Comparison of ENCODE assay signal across 10 mouse cellular contexts in the genomic region with DNA sequence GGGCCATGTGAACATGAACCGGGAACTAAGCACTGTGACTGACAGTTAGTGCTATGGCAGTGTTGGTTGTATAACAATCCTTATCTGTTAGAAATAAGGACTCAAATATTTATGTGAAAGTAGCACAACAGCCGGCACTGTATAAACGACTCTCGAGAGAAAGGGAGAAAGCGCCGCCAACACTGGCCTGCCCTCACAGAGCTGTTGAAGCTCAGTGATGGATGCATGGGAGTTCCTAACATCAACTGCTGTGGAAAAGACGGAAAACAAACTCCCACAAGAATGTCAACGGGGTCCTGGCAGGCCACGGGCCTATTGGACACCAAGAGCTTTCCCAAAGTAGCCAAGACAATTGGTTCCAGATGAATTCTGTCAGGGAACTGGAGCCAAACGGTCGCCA. TPM values are rescaled to one million over a fixed set of nuclear protein-coding genes. Genes with fewer than 3 reads are reported as not detected.
DNase-seq lines count a peak whose midpoint lies in the region; ATAC-seq and TF ChIP-seq lines count a peak whose summit lies in the region.
"Had no signal": no experiment of that assay in that cellular context is flagged by ENCODE, and none has a peak within 500 bp of the region (broad histone marks: within the 10 kb centered on the region; RNA-seq: fewer than 3 reads in every experiment).

No protein-coding gene starts in this region.

- TF ChIP-seq CTCF in gastrocnemius, adult 2 months (IDR thresholded peaks at IDR 0.05) = no peak
- no peak for TF ChIP-seq CTCF in cerebellum, adult 2 months (IDR thresholded peaks at IDR 0.05; ENCODE audit: borderline replicate concordance, insufficient read depth, low read depth, low read length)

- 0 out of 2 replicates have a peak overlapping the region, but pooled peaks have one; percentile 71 for H3K27ac ChIP-seq in hindbrain, embryonic 10.5 days
- no peak overlapping the region for H3K27ac ChIP-seq in hindbrain, embryonic 12.5 days
- peak overlapping the region; percentile 77 for H3K27ac ChIP-seq in gastrocnemius, adult 2 months
- peak overlapping the region; percentile 28; the same call in 1 of the 2 replicates for H3K27ac ChIP-seq in neural tube, embryonic 15.5 days (replicated peaks)
- no peak overlapping the region for H3K27ac ChIP-seq in cerebellum, adult 2 months (ENCODE audit: insufficient read depth, low read length)
- no peak overlapping the region for H3K27ac ChIP-seq in forebrain, embryonic 15.5 days (replicated peaks)
- H3K27ac ChIP-seq: liver, embryonic 14.5 days had no signal

- H3K9ac ChIP-seq in hindbrain, embryonic 12.5 days = no peak overlapping the region
- no peak overlapping the region; the same call in 1 of the 2 replicates for H3K9ac ChIP-seq in neural tube, embryonic 15.5 days (replicated peaks)
- H3K9ac ChIP-seq in forebrain, embryonic 15.5 days (replicated peaks) = no peak overlapping the region
- H3K9ac ChIP-seq: liver, embryonic 14.5 days had no signal

- TF ChIP-seq POLR2A in cerebellum, adult 2 months (IDR thresholded peaks at IDR 0.05; ENCODE audit: borderline replicate concordance, insufficient read depth, low read length) = no peak

- DNase-seq in hindbrain, embryonic 10.5 days (ENCODE audit: low spot score) = no peak
- peak; percentile 64 for DNase-seq in gastrocnemius, adult 2 months
- peak; percentile 72 for DNase-seq in kidney, postnatal 14 days
- no peak for DNase-seq in cerebellum, postnatal 36 days
- DNase-seq in cerebellum, adult 2 months = no peak

- H3K27me3 ChIP-seq in hindbrain, embryonic 10.5 days (ENCODE audit: insufficient read depth, poor library complexity, severe bottlenecking) = no peaks in the 10 kb centered on the region
- H3K27me3 ChIP-seq in hindbrain, embryonic 12.5 days = no peaks in the 10 kb centered on the region
- H3K27me3 ChIP-seq in neural tube, embryonic 15.5 days (replicated peaks) = no peaks in the 10 kb centered on the region
- H3K27me3 ChIP-seq in cerebellum, adult 2 months (ENCODE audit: control insufficient read depth, insufficient read depth, low read length) = no peaks in the 10 kb centered on the region
- no peaks in the 10 kb centered on the region for H3K27me3 ChIP-seq in forebrain, embryonic 15.5 days

- H3K4me2 ChIP-seq in hindbrain, embryonic 12.5 days (replicated peaks) = no peak overlapping the region
- no peak overlapping the region for H3K4me2 ChIP-seq in neural tube, embryonic 15.5 days
- no peak overlapping the region for H3K4me2 ChIP-seq in forebrain, embryonic 15.5 days (replicated peaks)

- intact Hi-C loops in gastrocnemius, adult 2 months (cut with DNase I) = no loop called here

- H3K9me3 ChIP-seq in hindbrain, embryonic 10.5 days = no peaks in the 10 kb centered on the region
- H3K9me3 ChIP-seq in hindbrain, embryonic 12.5 days (replicated peaks) = no peaks in the 10 kb centered on the region
- no peaks in the 10 kb centered on the region for H3K9me3 ChIP-seq in neural tube, embryonic 15.5 days (replicated peaks)
- no peaks in the 10 kb centered on the region for H3K9me3 ChIP-seq in forebrain, embryonic 15.5 days

- 60% methylated on average over 11 of the region's 11 CpGs for WGBS in hindbrain, embryonic 10.5 days
- 50% methylated on average over 11 of the region's 11 CpGs for WGBS in hindbrain, embryonic 12.5 days
- WGBS in neural tube, embryonic 15.5 days = 55% methylated on average over 11 of the region's 11 CpGs
- 65% methylated on average over 11 of the region's 11 CpGs for WGBS in cerebellum, adult 2 months
- 38% methylated on average over 11 of the region's 11 CpGs for WGBS in forebrain, embryonic 15.5 days

- H3K36me3 ChIP-seq in hindbrain, embryonic 10.5 days = peaks cover 23% of the 10 kb centered on the region
- H3K36me3 ChIP-seq in hindbrain, embryonic 12.5 days = peaks cover 5% of the 10 kb centered on the region; the same call in 1 of the 2 replicates
- H3K36me3 ChIP-seq in neural tube, embryonic 15.5 days = no peaks in the 10 kb centered on the region
- H3K36me3 ChIP-seq in forebrain, embryonic 15.5 days = no peaks in the 10 kb centered on the region

- H3K4me3 ChIP-seq in hindbrain, embryonic 10.5 days = no peak overlapping the region
- H3K4me3 ChIP-seq in hindbrain, embryonic 12.5 days = no peak overlapping the region
- H3K4me3 ChIP-seq in gastrocnemius, adult 2 months = no peak overlapping the region
- H3K4me3 ChIP-seq in neural tube, embryonic 15.5 days (replicated peaks) = no peak overlapping the region
- no peak overlapping the region for H3K4me3 ChIP-seq in cerebellum, adult 2 months (replicated peaks; ENCODE audit: insufficient read depth, low read depth, low read length)
- H3K4me3 ChIP-seq in forebrain, embryonic 15.5 days = no peak overlapping the region

- peaks cover 48% of the 10 kb centered on the region for H3K4me1 ChIP-seq in hindbrain, embryonic 10.5 days (replicated peaks)
- H3K4me1 ChIP-seq in hindbrain, embryonic 12.5 days = peaks cover 17% of the 10 kb centered on the region
- peaks cover 26% of the 10 kb centered on the region for H3K4me1 ChIP-seq in neural tube, embryonic 15.5 days
- no peaks in the 10 kb centered on the region for H3K4me1 ChIP-seq in cerebellum, adult 2 months (ENCODE audit: control insufficient read depth, insufficient read depth, low read length)
- peaks cover 21% of the 10 kb centered on the region for H3K4me1 ChIP-seq in forebrain, embryonic 15.5 days

- ATAC-seq in hindbrain, embryonic 12.5 days (ENCODE audit: low FRiP score) = no peak
- no peak for ATAC-seq in neural tube, embryonic 15.5 days (ENCODE audit: low FRiP score)
- no peak for ATAC-seq in forebrain, embryonic 15.5 days (replicated peaks)

RNA-seq across cellular contexts. Expression of a gene that starts 2.8 kb away (rescaled TPM):
- polyA plus RNA-seq in hindbrain, embryonic 10.5 days (2016; fragmentation: Nextera tagmentation; extraction: Ambion mirVana) = 101 and 116 TPM in 2 replicates
- 90.3 and 91.0 TPM in 2 replicates for polyA plus RNA-seq in hindbrain, embryonic 12.5 days (2016; fragmentation: Nextera tagmentation; extraction: Ambion mirVana)
- total RNA-seq in gastrocnemius, adult 2 months (2021) = 10 to 100 TPM; 34.7 to 39.7 TPM
- 81.7 and 82.9 TPM in 2 replicates for polyA plus RNA-seq in neural tube, embryonic 15.5 days (2015; fragmentation: Nextera tagmentation; extraction: Ambion mirVana)
- 52.3 and 53.1 TPM in 2 replicates for polyA plus RNA-seq in cerebellum, adult 2 months (2012; rRNA removed)
- polyA plus RNA-seq in forebrain, embryonic 15.5 days (2015; fragmentation: Nextera tagmentation; extraction: Ambion mirVana) = 96.0 and 96.9 TPM in 2 replicates

RNA-seq across cellular contexts. Expression of a gene that starts 3.1 kb away (rescaled TPM):
- polyA plus RNA-seq in hindbrain, embryonic 10.5 days (2016; fragmentation: Nextera tagmentation; extraction: Ambion mirVana) = 54.5 and 55.3 TPM in 2 replicates
- polyA plus RNA-seq in hindbrain, embryonic 12.5 days (2016; fragmentation: Nextera tagmentation; extraction: Ambion mirVana) = 33.4 and 39.8 TPM in 2 replicates
- total RNA-seq in gastrocnemius, adult 2 months (2021) = 10 to 100 TPM; 11.6 to 15.1 TPM
- polyA plus RNA-seq in neural tube, embryonic 15.5 days (2015; fragmentation: Nextera tagmentation; extraction: Ambion mirVana) = 19.5 and 26.8 TPM in 2 replicates
- 17.2 and 18.0 TPM in 2 replicates for polyA plus RNA-seq in cerebellum, adult 2 months (2012; rRNA removed)
- 25.6 and 30.8 TPM in 2 replicates for polyA plus RNA-seq in forebrain, embryonic 15.5 days (2015; fragmentation: Nextera tagmentation; extraction: Ambion mirVana)

RNA-seq across cellular contexts. Expression of a gene that starts 12.4 kb away (rescaled TPM):
- 0.71 and 1.2 TPM in 2 replicates for polyA plus RNA-seq in hindbrain, embryonic 10.5 days (2016; fragmentation: Nextera tagmentation; extraction: Ambion mirVana)
- 1.1 and 1.2 TPM in 2 replicates for polyA plus RNA-seq in hindbrain, embryonic 12.5 days (2016; fragmentation: Nextera tagmentation; extraction: Ambion mirVana)
- under 1 TPM; 0.31 to 0.36 TPM for total RNA-seq in gastrocnemius, adult 2 months (2021)
- polyA plus RNA-seq in neural tube, embryonic 15.5 days (2015; fragmentation: Nextera tagmentation; extraction: Ambion mirVana) = 0.37 and 0.55 TPM in 2 replicates
- polyA plus RNA-seq in cerebellum, adult 2 months (2012; rRNA removed) = 397 and 476 TPM in 2 replicates
- polyA plus RNA-seq in forebrain, embryonic 15.5 days (2015; fragmentation: Nextera tagmentation; extraction: Ambion mirVana) = 20.1 and 24.0 TPM in 2 replicates

RNA-seq across cellular contexts. Expression of a gene that starts 15.1 kb away (rescaled TPM):
- polyA plus RNA-seq in hindbrain, embryonic 10.5 days (2016; fragmentation: Nextera tagmentation; extraction: Ambion mirVana) = 0.85 and 2.0 TPM in 2 replicates
- polyA plus RNA-seq in hindbrain, embryonic 12.5 days (2016; fragmentation: Nextera tagmentation; extraction: Ambion mirVana) = 0.52 and 1.6 TPM in 2 replicates
- total RNA-seq in gastrocnemius, adult 2 months (2021) = 1 to 10 TPM; 2.2 to 3.3 TPM
- 1.8 and 3.8 TPM in 2 replicates for polyA plus RNA-seq in neural tube, embryonic 15.5 days (2015; fragmentation: Nextera tagmentation; extraction: Ambion mirVana)
- polyA plus RNA-seq in cerebellum, adult 2 months (2012; rRNA removed) = 24.4 and 28.4 TPM in 2 replicates
- 1.6 and 2.1 TPM in 2 replicates for polyA plus RNA-seq in forebrain, embryonic 15.5 days (2015; fragmentation: Nextera tagmentation; extraction: Ambion mirVana)

RNA-seq across cellular contexts. Expression of a gene that starts 15.3 kb away (rescaled TPM):
- polyA plus RNA-seq in hindbrain, embryonic 10.5 days (2016; fragmentation: Nextera tagmentation; extraction: Ambion mirVana) = 0.13 and 0.15 TPM in 2 replicates
- polyA plus RNA-seq in hindbrain, embryonic 12.5 days (2016; fragmentation: Nextera tagmentation; extraction: Ambion mirVana) = 0.31 TPM in 1 of 2 replicates, not detected in the other
- total RNA-seq in gastrocnemius, adult 2 months (2021) = under 1 TPM in 1 of 2 experiments, not detected in 1; 0.26 TPM
- 0.12 and 0.24 TPM in 2 replicates for polyA plus RNA-seq in neural tube, embryonic 15.5 days (2015; fragmentation: Nextera tagmentation; extraction: Ambion mirVana)
- polyA plus RNA-seq in cerebellum, adult 2 months (2012; rRNA removed) = 0.16 TPM in 1 of 2 replicates, not detected in the other
- polyA plus RNA-seq in forebrain, embryonic 15.5 days (2015; fragmentation: Nextera tagmentation; extraction: Ambion mirVana) = 0.15 TPM in 1 of 2 replicates, not detected in the other
- total RNA-seq: gastrocnemius, postnatal 36 days had no signal

Comparison
In these comparisons a context has a peak if more than half of its experiments do, and no peak if none do; other contexts are left out.
1. H3K27ac ChIP-seq: peak in hindbrain, embryonic 10.5 days (single experiment), gastrocnemius, adult 2 months (single experiment) and neural tube, embryonic 15.5 days (single experiment); none in hindbrain, embryonic 12.5 days (single experiment), cerebellum, adult 2 months (single experiment) and forebrain, embryonic 15.5 days (single experiment).
2. DNase-seq: peak in gastrocnemius, adult 2 months (single experiment) and kidney, postnatal 14 days (single experiment); none in hindbrain, embryonic 10.5 days (single experiment), cerebellum, postnatal 36 days (0 of 2) and cerebellum, adult 2 months (0 of 2).
3. RNA of a gene that starts 12.4 kb away (polyA plus RNA-seq): 397 to 476 TPM in cerebellum, adult 2 months; 20.1 to 24.0 TPM in forebrain, embryonic 15.5 days, 1.1 to 1.2 TPM in hindbrain, embryonic 12.5 days, 0.71 to 1.2 TPM in hindbrain, embryonic 10.5 days and 0.37 to 0.55 TPM in neural tube, embryonic 15.5 days; every median in the first group is over 10 times any median in the second.